Mouse (Mus musculus) E14TG2a.4 (cell line): Measurements from ENCODE around the gene Il17rd.

ENCODE experiments used
- CTCF ChIP-seq: conservative IDR thresholded peaks from 2 replicates; pipeline ENCODE4 v1.5.1; 2014; ENCODE audit warnings: low read length
- NANOG ChIP-seq: IDR thresholded peaks from 2 replicates; pipeline ENCODE4 v1.6.1; 2014; ENCODE audit warnings: borderline replicate concordance, low read length, mixed read lengths
- POU5F1 ChIP-seq: IDR thresholded peaks from 2 replicates; pipeline ENCODE4 v1.6.1; 2014; ENCODE audit warnings: low read length, borderline replicate concordance

DNA sequence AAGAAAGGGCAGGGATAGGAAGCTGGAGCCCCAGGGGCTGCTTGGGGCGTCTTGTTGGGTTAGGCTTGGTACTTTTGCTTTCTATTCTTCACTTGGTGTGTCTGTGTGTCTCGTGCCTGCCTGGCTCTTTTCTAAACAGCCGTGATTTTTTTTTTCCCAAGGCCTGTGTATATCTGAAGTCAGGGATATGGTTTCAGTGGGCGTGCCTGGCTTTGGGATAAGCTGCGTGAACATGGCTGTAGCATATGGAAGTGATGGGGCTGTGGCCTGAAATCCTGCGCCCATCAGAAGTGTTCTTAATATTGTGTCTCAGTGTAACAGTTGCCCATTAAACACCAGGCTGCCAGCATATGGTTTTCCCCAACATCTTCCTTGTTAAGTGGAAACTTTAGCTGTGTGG lies 36.3 kb downstream of the Il17rd start:
- TF ChIP-seq CTCF (no peak), POU5F1 (no peak), NANOG (no peak)
